Mouse (Mus musculus) MEL (cell line): ENCODE data around the gene Smarcad1. TPM values are rescaled to one million over a fixed set of nuclear protein-coding genes. Genes with fewer than 3 reads are reported as not detected.

Source experiments
- DNase-seq: peaks from one replicate; pipeline ENCODE4 v3.0.0; 2011; ENCODE audit warnings: low read depth, low spot score
- H3K27ac ChIP-seq: 2 replicates; pipeline ENCODE4 v1.5.1; 2012; ENCODE audit warnings: low read depth, mild to moderate bottlenecking, control low read depth, low read length, moderate library complexity; ENCODE audit not compliant: control insufficient read depth
- H3K27me3 ChIP-seq, 2 experiments: fragments of 150-350 bp in 1 of 2; sonication (generic) in 1 of 2; 2 replicates each; pipeline ENCODE4 v1.6.1; 2012; ENCODE audit warnings: low read length in 2 of 2, mild to moderate bottlenecking in 2 of 2, improper control_type of control experiment in 1 of 2, moderate library complexity in 1 of 2; ENCODE audit not compliant: insufficient read depth in 2 of 2, control insufficient read depth in 1 of 2
- H3K36me3 ChIP-seq, 2 experiments: 2 replicates each; pipeline ENCODE4 v1.6.1; 2012 to 2014; ENCODE audit warnings: low read length in 2 of 2, improper control_type of control experiment in 1 of 2, inconsistent platforms in 1 of 2, mild to moderate bottlenecking in 1 of 2; ENCODE audit not compliant: insufficient read depth in 2 of 2, control insufficient read depth in 1 of 2
- H3K4me1 ChIP-seq, 2 experiments: fragments of 150-350 bp in 1 of 2; sonication (generic) in 1 of 2; 2 replicates each; pipeline ENCODE4 v1.6.1; 2012; ENCODE audit warnings: low read length in 2 of 2, improper control_type of control experiment in 1 of 2, mild to moderate bottlenecking in 1 of 2; ENCODE audit not compliant: insufficient read depth in 2 of 2, control insufficient read depth in 1 of 2
- H3K4me3 ChIP-seq, 2 experiments: fragments of 150-350 bp in 1 of 2; sonication (generic) in 1 of 2; 2 replicates each; pipeline ENCODE4 v1.5.1; 2012; ENCODE audit warnings: low read depth in 2 of 2, low read length in 2 of 2, mild to moderate bottlenecking in 2 of 2, moderate library complexity in 2 of 2, control low read depth in 1 of 2, improper control_type of control experiment in 1 of 2; ENCODE audit not compliant: control insufficient read depth in 1 of 2, insufficient read depth in 1 of 2
- H3K79me2 ChIP-seq: 2 replicates; pipeline ENCODE4 v1.6.1; 2012; ENCODE audit warnings: mild to moderate bottlenecking, low read length, moderate library complexity; ENCODE audit not compliant: control insufficient read depth, poor library complexity, insufficient read depth
- H3K9ac ChIP-seq: 2 replicates; pipeline ENCODE4 v1.6.1; 2012; ENCODE audit warnings: low read depth, mild to moderate bottlenecking, control low read depth, low read length, moderate library complexity; ENCODE audit not compliant: control insufficient read depth, poor library complexity, severe bottlenecking
- H3K9me3 ChIP-seq: fragments of 150-350 bp; sonication (generic); replicated peaks from 2 replicates; pipeline ENCODE4 v1.6.1; 2012; ENCODE audit warnings: mild to moderate bottlenecking, low read length, improper control_type of control experiment, moderate library complexity; ENCODE audit not compliant: insufficient read depth
- CHD1 ChIP-seq: IDR thresholded peaks from 2 replicates; pipeline ENCODE4 v1.6.1; 2012; ENCODE audit warnings: low read depth, mild to moderate bottlenecking, inconsistent platforms, low read length, improper control_type of control experiment
- EP300 ChIP-seq, 2 experiments: IDR thresholded peaks; 2 replicates each; pipeline ENCODE4 v1.6.1; 2011; ENCODE audit warnings: improper control_type of control experiment in 2 of 2, low read length in 2 of 2, low read depth in 1 of 2, mild to moderate bottlenecking in 1 of 2
- GABPA ChIP-seq: IDR thresholded peaks from 2 replicates; pipeline ENCODE4 v1.6.1; 2012; ENCODE audit warnings: low read depth, mild to moderate bottlenecking, inconsistent platforms, low read length, improper control_type of control experiment, moderate library complexity
- GATA1 ChIP-seq: IDR thresholded peaks from 2 replicates; pipeline ENCODE4 v1.6.1; 2011; ENCODE audit warnings: low read depth, low read length, improper control_type of control experiment
- JUND ChIP-seq: IDR thresholded peaks from 2 replicates; pipeline ENCODE4 v1.6.1; 2011; ENCODE audit warnings: low read depth, mild to moderate bottlenecking, improper control_type of control experiment, low read length
- MYB ChIP-seq: IDR thresholded peaks from 2 replicates; pipeline ENCODE4 v1.6.1; 2011; ENCODE audit warnings: mild to moderate bottlenecking, low read depth, low read length, improper control_type of control experiment
- MYC ChIP-seq: IDR thresholded peaks from 2 replicates; pipeline ENCODE4 v1.6.1; 2011; ENCODE audit warnings: low read depth, mild to moderate bottlenecking, low read length, improper control_type of control experiment, moderate library complexity
- NELFE ChIP-seq: IDR thresholded peaks from 2 replicates; pipeline ENCODE4 v1.6.1; 2011; ENCODE audit warnings: low read depth, low read length, improper control_type of control experiment
- NRF1 ChIP-seq: IDR thresholded peaks from 2 replicates; pipeline ENCODE4 v1.6.1; 2014; ENCODE audit warnings: low read depth, mild to moderate bottlenecking, inconsistent platforms, low read length, improper control_type of control experiment, moderate library complexity; ENCODE audit not compliant: poor library complexity, insufficient read depth, severe bottlenecking
- POLR2A ChIP-seq, 2 experiments: IDR thresholded peaks; 2 replicates each; pipeline ENCODE4 v1.6.1; 2011 to 2012; ENCODE audit warnings: low read length in 2 of 2, mild to moderate bottlenecking in 2 of 2, control low read depth in 1 of 2, improper control_type of control experiment in 1 of 2, low read depth in 1 of 2, moderate library complexity in 1 of 2; ENCODE audit not compliant: control insufficient read depth in 1 of 2, insufficient read depth in 1 of 2, poor library complexity in 1 of 2
- POLR2AphosphoS2 ChIP-seq: IDR thresholded peaks from 2 replicates; pipeline ENCODE4 v1.6.1; 2011; ENCODE audit warnings: low read length, improper control_type of control experiment
- RAD21 ChIP-seq: IDR thresholded peaks from 2 replicates; pipeline ENCODE4 v1.6.1; 2011; ENCODE audit warnings: mild to moderate bottlenecking, low read depth, low read length, improper control_type of control experiment
- RCOR1 ChIP-seq: IDR thresholded peaks from 2 replicates; pipeline ENCODE4 v1.6.1; 2012; ENCODE audit warnings: low read depth, mild to moderate bottlenecking, inconsistent platforms, low read length, improper control_type of control experiment
- SMC3 ChIP-seq: IDR thresholded peaks from 2 replicates; pipeline ENCODE4 v1.6.1; 2011; ENCODE audit warnings: low read depth, low read length, improper control_type of control experiment
- TBP ChIP-seq: IDR thresholded peaks from 2 replicates; pipeline ENCODE4 v1.8.0; 2011; ENCODE audit warnings: low read depth, low read length, improper control_type of control experiment
- USF1 ChIP-seq: IDR thresholded peaks from 2 replicates; pipeline ENCODE4 v1.6.1; 2014; ENCODE audit warnings: low read depth, mild to moderate bottlenecking, inconsistent platforms, low read length, improper control_type of control experiment, moderate library complexity
- USF2 ChIP-seq, 2 experiments: IDR thresholded peaks; 2 replicates each; pipeline ENCODE4 v1.6.1; 2011 to 2012; ENCODE audit warnings: improper control_type of control experiment in 2 of 2, low read length in 2 of 2, borderline replicate concordance in 1 of 2, inconsistent platforms in 1 of 2, low read depth in 1 of 2, mild to moderate bottlenecking in 1 of 2; ENCODE audit not compliant: insufficient read depth in 1 of 2
- ZKSCAN1 ChIP-seq: IDR thresholded peaks from 2 replicates; pipeline ENCODE4 v1.6.1; 2012; ENCODE audit warnings: low read depth, mild to moderate bottlenecking, inconsistent platforms, low read length, improper control_type of control experiment, moderate library complexity
- ZNF384 ChIP-seq: IDR thresholded peaks from 2 replicates; pipeline ENCODE4 v1.6.1; 2012; ENCODE audit warnings: low read depth, mild to moderate bottlenecking, inconsistent platforms, low read length, improper control_type of control experiment
- polyA plus RNA-seq, 2 experiments: library from polyadenylated mRNA; stranded (reverse) in 1 of 2; unstranded in 1 of 2; fragments of >175 nt in 1 of 2; fragments of >200 nt in 1 of 2; gene quantifications; 2 replicates each; pipeline versions ENCODE4 v1.2.1 to v1.2.4; 2012; ENCODE audit warnings: low replicate concordance in 2 of 2, low read depth in 1 of 2; ENCODE audit not compliant: insufficient read length in 2 of 2, insufficient read depth in 1 of 2, missing spikeins in 1 of 2
- total RNA-seq: library from RNA; depleted of rRNA; stranded (reverse); fragments of 300-350 nt; gene quantifications from 2 replicates; pipeline ENCODE4 v1.2.3, GENCODE M21; 2012

Smarcad1 gene
- total and polyA plus RNA-seq, 3 experiments = 40.7 to 45.0 (median 42.7) TPM

DNA sequence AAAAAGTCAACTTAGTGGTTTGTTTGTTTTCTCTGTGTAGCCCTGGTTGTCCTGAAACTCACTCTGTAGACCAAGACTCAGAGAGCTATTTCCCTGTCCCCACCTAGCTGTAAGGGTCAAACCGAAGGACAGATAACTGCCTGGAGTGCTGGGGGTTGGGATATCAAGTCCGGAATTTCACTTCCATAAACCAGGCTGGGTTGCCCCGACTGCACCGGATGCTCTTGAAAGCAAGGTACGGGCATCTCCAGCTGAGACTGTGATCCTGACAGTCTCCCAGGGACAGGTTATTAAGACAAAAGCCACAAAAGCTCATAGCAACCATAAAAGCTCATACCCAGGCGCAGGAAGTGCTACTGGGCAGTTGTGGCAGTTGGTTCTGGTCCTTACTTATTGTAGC lies 19.3 kb upstream of the Smarcad1 start:
- no peaks in the 10 kb centered on the region; a peak in 2 of 4 replicates for H3K27me3 ChIP-seq
- no peaks in the 10 kb centered on the region for H3K9me3 ChIP-seq
- no peak for DNase-seq
- no peak overlapping the region for H3K9ac ChIP-seq
- TF ChIP-seq NELFE = no peak
- TF ChIP-seq ZKSCAN1 = no peak
- TF ChIP-seq GABPA = no peak
- TF ChIP-seq POLR2A (IDR thresholded peaks at IDR 0.05; ENCODE audit: control insufficient read depth in 1 of 2, insufficient read depth in 1 of 2, low read depth in 1 of 2, low read length in 2 of 2, poor library complexity in 1 of 2) = no peak
- no peak for TF ChIP-seq RCOR1
- no peak for TF ChIP-seq ZNF384
- TF ChIP-seq GATA1 = no peak
- TF ChIP-seq SMC3 = no peak
- no peak for TF ChIP-seq MYB
- no peak for TF ChIP-seq USF1
- TF ChIP-seq USF2 (IDR thresholded peaks at IDR 0.05; ENCODE audit: borderline replicate concordance in 1 of 2, insufficient read depth in 1 of 2, low read depth in 1 of 2, low read length in 2 of 2) = no peak
- no peak for TF ChIP-seq CHD1
- TF ChIP-seq TBP = no peak
- no peak for TF ChIP-seq EP300 (IDR thresholded peaks at IDR 0.05; ENCODE audit: low read depth in 1 of 2, low read length in 2 of 2)
- TF ChIP-seq RAD21 = no peak
- H3K4me3 ChIP-seq = no peak overlapping the region
- no peaks in the 10 kb centered on the region for H3K36me3 ChIP-seq
- no peaks in the 10 kb centered on the region for H3K79me2 ChIP-seq
- no peak overlapping the region for H3K27ac ChIP-seq
- H3K4me1 ChIP-seq = no peaks in the 10 kb centered on the region

DNA sequence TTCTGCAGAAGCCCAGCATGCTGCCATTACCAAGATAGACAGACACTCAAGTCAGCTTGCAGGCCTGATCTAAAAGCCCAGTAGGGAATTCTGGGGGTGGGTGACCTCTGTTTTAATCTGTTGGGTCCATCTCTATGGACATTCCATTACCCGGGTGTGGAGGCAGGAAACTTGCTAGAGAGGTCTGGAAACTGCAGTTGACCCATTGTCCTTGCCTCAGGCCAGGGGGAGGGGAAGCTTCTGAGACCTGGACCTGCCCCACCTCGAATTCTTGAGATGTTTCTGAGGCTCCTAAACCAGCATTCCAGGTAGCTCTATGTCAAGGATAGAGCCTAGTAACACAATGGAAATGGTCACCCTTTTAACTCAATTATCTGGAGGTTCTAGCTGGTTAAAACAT lies 17.7 kb upstream of the Smarcad1 start:
- H3K4me1 ChIP-seq = no peaks in the 10 kb centered on the region
- TF ChIP-seq EP300 (IDR thresholded peaks at IDR 0.05; ENCODE audit: low read depth in 1 of 2, low read length in 2 of 2) = no peak
- TF ChIP-seq JUND = no peak
- no peak for TF ChIP-seq POLR2AphosphoS2
- no peak for TF ChIP-seq ZKSCAN1
- TF ChIP-seq ZNF384 = no peak
- TF ChIP-seq NRF1 = no peak
- TF ChIP-seq GABPA = no peak
- no peak for TF ChIP-seq MYB
- TF ChIP-seq MYC = no peak
- no peak for TF ChIP-seq TBP
- H3K36me3 ChIP-seq = no peaks in the 10 kb centered on the region
- DNase-seq = no peak
- no peak overlapping the region for H3K9ac ChIP-seq
- H3K27ac ChIP-seq = no peak overlapping the region
- no peaks in the 10 kb centered on the region for H3K79me2 ChIP-seq
- no peaks in the 10 kb centered on the region for H3K9me3 ChIP-seq
- no peaks in the 10 kb centered on the region; a peak in 1 of 4 replicates for H3K27me3 ChIP-seq
- no peak overlapping the region for H3K4me3 ChIP-seq
